Mouse (Mus musculus) macrophage (primary cell): ENCODE data around the gene Hcfc2. TPM values are rescaled to one million over a fixed set of nuclear protein-coding genes. Genes with fewer than 3 reads are reported as not detected.

Experiments used
- H3K27ac ChIP-seq: fragments of 350-480 bp; formaldehyde crosslinking; 2 replicates; pipeline ENCODE4 v1.9.0; 2021
- H3K36me3 ChIP-seq: fragments of 350-480 bp; formaldehyde crosslinking; 2 replicates; pipeline ENCODE4 v1.9.0; 2021; ENCODE audit errors: inconsistent target
- H3K4me3 ChIP-seq: fragments of 350-480 bp; formaldehyde crosslinking; 2 replicates; pipeline ENCODE4 v1.9.0; 2021; ENCODE audit errors: inconsistent target
- H3K79me2 ChIP-seq: fragments of 350-480 bp; formaldehyde crosslinking; 2 replicates; pipeline ENCODE4 v1.9.0; 2021; ENCODE audit errors: inconsistent target
- WGBS: methylation state at CpG from one replicate; pipeline ENCODE4 v1.1.7; 2026; ENCODE audit warnings: inconsistent platforms; ENCODE audit not compliant: missing documents; 5-methylcytosine and 5-hydroxymethylcytosine counted together
- polyA plus RNA-seq: library from polyadenylated mRNA; stranded (reverse); fragments of 250-400 nt; gene quantifications from 3 replicates; pipeline ENCODE4 v1.2.4, GENCODE M21; 2018; ENCODE audit warnings: inconsistent platforms
- total RNA-seq, 78 experiments: library from RNA; depleted of rRNA; stranded (reverse); fragments of 250-400 nt; gene quantifications; 1 replicate in 9 of 78; 2 replicates in 24 of 78; 3 replicates in 43 of 78; 4 replicates in 2 of 78; pipeline ENCODE4 v1.2.4; 2018; ENCODE audit warnings: inconsistent platforms in 56 of 78

Hcfc2 gene
- total RNA-seq (2018; cell fraction: chromatin; rRNA removed), result 10 to 100 TPM; 11.7 to 58.6 (median 32.4) TPM
- 10 to 100 TPM in 23 of 26 experiments, 1 to 10 TPM in 3; 5.5 to 16.3 (median 11.7) TPM for total RNA-seq (2018; cell fraction: cytosol; rRNA removed)
- total RNA-seq (2018; cell fraction: nucleus; rRNA removed), result 10 to 100 TPM; 14.6 to 74.5 (median 27.1) TPM
- 8.0 to 11.4 TPM (median 10.5 TPM) in 3 replicates for polyA plus RNA-seq

GRCm38 (mm10) chr10:82695956-82696355, at the start of gene Hcfc2:
Gene Hcfc2, plus strand, starts transcription at chr10:82696160.
- Histone ChIP-seq H3K36me3 (no peaks in the 10 kb centered on the region), H3K27ac (peak within 1 kb of the TSS; percentile 68), H3K4me3 (no peak within 1 kb of the TSS), H3K79me2 (peaks cover 16% of the 10 kb centered on the region)
- 40% methylated on average over 5 of the region's 5 CpGs for WGBS

GRCm38 (mm10) chr10:82647205-82647811, 48.7 kb upstream of the Hcfc2 start:
- no peak overlapping the region for H3K4me3 ChIP-seq
- 61% methylated on average over 15 of the region's 17 CpGs for WGBS
- H3K36me3 ChIP-seq, result peaks cover 29% of the 10 kb centered on the region
- H3K27ac ChIP-seq, result no peak overlapping the region
- no peaks in the 10 kb centered on the region for H3K79me2 ChIP-seq

GRCm38 (mm10) chr10:82651221-82651620, 44.7 kb upstream of the Hcfc2 start:
- Histone ChIP-seq H3K4me3 (no peak overlapping the region), H3K79me2 (no peaks in the 10 kb centered on the region), H3K27ac (no peak overlapping the region), H3K36me3 (peaks cover 10% of the 10 kb centered on the region; the same call in 1 of the 2 replicates)
- 88% methylated on average over 5 of the region's 5 CpGs for WGBS

- H3K27ac ChIP-seq, result no peak overlapping the region
- H3K79me2 ChIP-seq, result no peaks in the 10 kb centered on the region
- WGBS, result 80% methylated on average over 5 of the region's 5 CpGs
- no peak overlapping the region for H3K4me3 ChIP-seq
- H3K36me3 ChIP-seq, result 0 out of 2 replicates have a peak, but pooled peaks cover 3% of the 10 kb centered on the region
These were observed 43.3 kb upstream of the Hcfc2 start for GRCm38 (mm10) chr10:82652625-82653024.

- 92% methylated on average over 3 of the region's 3 CpGs for WGBS
- Histone ChIP-seq H3K36me3 (no peaks in the 10 kb centered on the region), H3K79me2 (no peaks in the 10 kb centered on the region), H3K4me3 (no peak overlapping the region), H3K27ac (no peak overlapping the region)
These were observed 41.4 kb upstream of the Hcfc2 start for GRCm38 (mm10) chr10:82654581-82654980.

GRCm38 (mm10) chr10:82661820-82662219, 34.1 kb upstream of the Hcfc2 start:
- WGBS, result 70% methylated on average over 8 of the region's 8 CpGs
- Histone ChIP-seq H3K4me3 (no peak overlapping the region), H3K27ac (no peak overlapping the region), H3K79me2 (no peaks in the 10 kb centered on the region), H3K36me3 (no peaks in the 10 kb centered on the region)

- Histone ChIP-seq H3K4me3 (no peak overlapping the region), H3K27ac (no peak overlapping the region), H3K79me2 (no peaks in the 10 kb centered on the region), H3K36me3 (no peaks in the 10 kb centered on the region)
- 42% methylated on average over 12 of the region's 14 CpGs for WGBS
These were observed 33.5 kb upstream of the Hcfc2 start for GRCm38 (mm10) chr10:82662267-82662990.

GRCm38 (mm10) chr10:82663289-82663688, 32.7 kb upstream of the Hcfc2 start:
- no peaks in the 10 kb centered on the region for H3K36me3 ChIP-seq
- no peaks in the 10 kb centered on the region for H3K79me2 ChIP-seq
- 100% methylated on average over 2 of the region's 2 CpGs for WGBS
- no peak overlapping the region for H3K4me3 ChIP-seq
- no peak overlapping the region for H3K27ac ChIP-seq

- Histone ChIP-seq H3K79me2 (no peaks in the 10 kb centered on the region), H3K27ac (no peak overlapping the region), H3K36me3 (no peaks in the 10 kb centered on the region), H3K4me3 (no peak overlapping the region)
- WGBS, result 67% methylated on average over 3 of the region's 3 CpGs
These were observed 30.0 kb upstream of the Hcfc2 start for GRCm38 (mm10) chr10:82665951-82666350.

- WGBS, result 21% methylated on average over 22 of the region's 22 CpGs
- H3K4me3 ChIP-seq, result no peak overlapping the region
- no peak overlapping the region for H3K27ac ChIP-seq
- no peaks in the 10 kb centered on the region for H3K36me3 ChIP-seq
- no peaks in the 10 kb centered on the region for H3K79me2 ChIP-seq
These were observed 29.3 kb upstream of the Hcfc2 start for GRCm38 (mm10) chr10:82666436-82667234.

GRCm38 (mm10) chr10:82670205-82670604, 25.8 kb upstream of the Hcfc2 start:
- H3K4me3 ChIP-seq, result no peak overlapping the region
- no peaks in the 10 kb centered on the region for H3K79me2 ChIP-seq
- H3K27ac ChIP-seq, result no peak overlapping the region
- H3K36me3 ChIP-seq, result no peaks in the 10 kb centered on the region
- 17% methylated on average over 6 of the region's 6 CpGs for WGBS

- Histone ChIP-seq H3K79me2 (no peaks in the 10 kb centered on the region), H3K36me3 (no peaks in the 10 kb centered on the region), H3K4me3 (no peak overlapping the region), H3K27ac (no peak overlapping the region)
- 89% methylated on average over 6 of the region's 6 CpGs for WGBS
These were observed 19.0 kb upstream of the Hcfc2 start for GRCm38 (mm10) chr10:82676949-82677348.

- H3K27ac ChIP-seq, result no peak overlapping the region
- no peaks in the 10 kb centered on the region for H3K79me2 ChIP-seq
- H3K4me3 ChIP-seq, result no peak overlapping the region
- no peaks in the 10 kb centered on the region for H3K36me3 ChIP-seq
- WGBS, result 98% methylated on average over 5 of the region's 5 CpGs
These were observed 15.2 kb upstream of the Hcfc2 start for GRCm38 (mm10) chr10:82680769-82681168.

- Histone ChIP-seq H3K27ac (no peak overlapping the region), H3K79me2 (no peaks in the 10 kb centered on the region), H3K36me3 (no peaks in the 10 kb centered on the region), H3K4me3 (no peak overlapping the region)
- 95% methylated on average over 7 of the region's 7 CpGs for WGBS
These were observed 14.3 kb upstream of the Hcfc2 start for GRCm38 (mm10) chr10:82681639-82682038.
